Mouse (Mus musculus) Patski (cell line): ENCODE data around the gene Mccc2. TPM values are rescaled to one million over a fixed set of nuclear protein-coding genes. Genes with fewer than 3 reads are reported as not detected.

Experiments
- ATAC-seq: fragments of 100-300 bp; one replicate; pipeline ENCODE4 v1.8.0; 2021
- CTCF ChIA-PET: fragments of 350-600 bp; sonication (Branson Sonifier 250); formaldehyde crosslinking; loops from one replicate; lab custom pipeline; 2022; ENCODE audit warnings: inconsistent platforms; lab: Charles Lee
- POLR2A ChIA-PET: fragments of 350-600 bp; sonication (Branson Sonifier 250); formaldehyde crosslinking; loops from one replicate; lab custom pipeline; 2022; ENCODE audit warnings: antibody characterized with exemption, inconsistent platforms; lab: Charles Lee
- DNase-seq: peaks from one replicate; pipeline ENCODE4 v3.0.0-alpha.2; 2011; ENCODE audit warnings: low read depth, low spot score
- H3K27me3 ChIP-seq: fragments of 371-371 bp; one replicate; pipeline ENCODE4 v1.5.1; 2021
- CTCF ChIP-seq: fragments of 100-300 bp; IDR thresholded peaks from one replicate; pipeline ENCODE4 v1.5.1; 2021
- in situ Hi-C: fragments of 300-500 bp; cut with MboI; formaldehyde crosslinking; loops from 3 replicates; pipeline ENCODE4 v1.11.1; 2018; ENCODE audit warnings: low pct_unique_long_range_greater_than_20kb, mixed read lengths
- polyA plus RNA-seq: library from polyadenylated mRNA; unstranded; gene quantifications from one replicate; pipeline ENCODE4 v1.2.3, GENCODE M21; 2021

Gene Mccc2
- polyA plus RNA-seq, 1 experiment from 2014 or later = 55.0 TPM

DNA sequence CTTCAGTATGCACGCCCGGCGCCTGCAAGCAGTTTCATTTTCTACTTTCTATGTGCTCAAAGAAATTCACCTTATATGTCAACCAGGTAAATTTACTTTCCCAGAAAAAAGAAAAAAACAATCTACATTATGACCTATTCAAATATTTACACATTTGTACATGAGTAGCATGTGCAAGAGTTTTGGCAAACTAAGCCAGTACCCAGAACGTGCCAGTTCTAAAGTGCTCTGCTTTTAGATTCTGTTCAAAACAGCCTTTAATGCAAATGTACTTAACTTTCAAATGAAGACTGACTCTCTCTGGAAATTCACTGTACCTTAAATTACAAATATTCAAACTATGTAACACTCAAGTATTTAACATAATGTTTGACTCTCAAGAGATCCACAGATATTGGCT lies 25.8 kb downstream of the Mccc2 start:
- CTCF ChIA-PET = no interaction called here
- ATAC-seq (no peak), DNase-seq (no peak)
- TF ChIP-seq CTCF = no peak
- no peaks in the 10 kb centered on the region for H3K27me3 ChIP-seq
- POLR2A ChIA-PET = no interaction called here
- in situ Hi-C loops = loop anchor here (10.0 kb wide), 1 partner anchor 135 kb away; no protein-coding TSS in a partner anchor

- in situ Hi-C loops = loop anchor here (10.0 kb wide), 1 partner anchor 129 kb away; no protein-coding TSS in a partner anchor
- POLR2A ChIA-PET = no interaction called here
- DNase-seq = no peak
Observed at GRCm38 (mm10) chr13:99983320-99983719, 32.1 kb downstream of the Mccc2 start.

GRCm38 (mm10) chr13:99979406-99979805 lies 36.0 kb downstream of the Mccc2 start:
- ATAC-seq (no peak), DNase-seq (no peak)
- POLR2A ChIA-PET = no interaction called here
- in situ Hi-C loops = no loop called here
- H3K27me3 ChIP-seq = no peaks in the 10 kb centered on the region
- CTCF ChIA-PET = no interaction called here
- TF ChIP-seq CTCF = no peak

More at GRCm38 (mm10) chr13:99983320-99983719, 32.1 kb downstream of the Mccc2 start:
- ATAC-seq = no peak
- peak; percentile 51 for TF ChIP-seq CTCF
- H3K27me3 ChIP-seq = no peaks in the 10 kb centered on the region
- CTCF ChIA-PET = interaction anchor here (1.6 kb wide), 1 partner anchor 124 kb away, joined by 5 read pairs; no protein-coding TSS in a partner anchor

GRCm38 (mm10) chr13:99970089-99970488 lies 45.4 kb downstream of the Mccc2 start:
- in situ Hi-C loops = loop anchor here (25.0 kb wide), 1 partner anchor 608 kb away; no protein-coding TSS in a partner anchor
- no peak for TF ChIP-seq CTCF
- POLR2A ChIA-PET = no interaction called here
- CTCF ChIA-PET = interaction anchor here (0.9 to 1.6 kb wide), 2 partner anchors 11 to 111 kb away, joined by 3 to 6 read pairs; no protein-coding TSS in a partner anchor
- no peak for ATAC-seq
- no peaks in the 10 kb centered on the region for H3K27me3 ChIP-seq
- no peak for DNase-seq

- no peaks in the 10 kb centered on the region for H3K27me3 ChIP-seq
- ChIA-PET CTCF (interaction anchor here (1.2 to 1.4 kb wide), 2 partner anchors 12 to 693 kb away, joined by 3 to 4 read pairs; no protein-coding TSS in a partner anchor), POLR2A (no interaction called here)
- no peak for TF ChIP-seq CTCF
- no peak for DNase-seq
- no peak for ATAC-seq
- in situ Hi-C loops = loop anchor here (25.0 kb wide), 1 partner anchor 605 kb away; no protein-coding TSS in a partner anchor
Observed at GRCm38 (mm10) chr13:99967013-99967678, 48.3 kb downstream of the Mccc2 start.

DNA sequence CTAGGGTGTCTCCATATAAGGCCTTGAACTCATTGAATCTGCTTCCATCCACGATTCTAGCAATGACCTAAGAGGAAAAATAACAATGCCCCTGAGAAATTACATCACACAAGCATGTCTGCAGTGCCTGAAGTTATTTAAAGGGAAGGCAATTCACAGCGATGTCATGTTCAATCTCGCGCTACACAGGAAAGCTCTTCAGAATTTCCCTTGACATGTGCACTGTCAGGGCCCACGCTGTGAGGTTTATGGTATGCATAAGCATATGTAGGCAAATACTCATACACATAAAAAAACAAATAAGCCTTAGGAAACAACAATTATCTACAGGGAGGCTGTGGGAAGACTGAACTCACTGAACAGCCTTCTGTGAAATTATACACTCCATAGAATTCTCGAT lies 51.6 kb downstream of the Mccc2 start:
- in situ Hi-C loops = loop anchor here (25.0 kb wide), 1 partner anchor 602 kb away; no protein-coding TSS in a partner anchor
- POLR2A ChIA-PET = interaction anchor here (0.7 kb wide), 1 partner anchor 12 kb away, joined by 3 read pairs; no protein-coding TSS in a partner anchor
- CTCF ChIA-PET = interaction anchor here (1.5 kb wide), 1 partner anchor 11 kb away, joined by 4 read pairs; no protein-coding TSS in a partner anchor
- H3K27me3 ChIP-seq = no peaks in the 10 kb centered on the region
- ATAC-seq = no peak
- no peak for TF ChIP-seq CTCF
- no peak for DNase-seq

GRCm38 (mm10) chr13:99961661-99962060 lies 53.8 kb downstream of the Mccc2 start:
- in situ Hi-C loops = loop anchor here (25.0 kb wide), 1 partner anchor 599 kb away; no protein-coding TSS in a partner anchor
- H3K27me3 ChIP-seq = no peaks in the 10 kb centered on the region
- POLR2A ChIA-PET = no interaction called here
- ATAC-seq = no peak
- TF ChIP-seq CTCF = no peak
- CTCF ChIA-PET = interaction anchor here (1.1 kb wide), 1 partner anchor 103 kb away, joined by 3 read pairs; no protein-coding TSS in a partner anchor
- DNase-seq = no peak

DNA sequence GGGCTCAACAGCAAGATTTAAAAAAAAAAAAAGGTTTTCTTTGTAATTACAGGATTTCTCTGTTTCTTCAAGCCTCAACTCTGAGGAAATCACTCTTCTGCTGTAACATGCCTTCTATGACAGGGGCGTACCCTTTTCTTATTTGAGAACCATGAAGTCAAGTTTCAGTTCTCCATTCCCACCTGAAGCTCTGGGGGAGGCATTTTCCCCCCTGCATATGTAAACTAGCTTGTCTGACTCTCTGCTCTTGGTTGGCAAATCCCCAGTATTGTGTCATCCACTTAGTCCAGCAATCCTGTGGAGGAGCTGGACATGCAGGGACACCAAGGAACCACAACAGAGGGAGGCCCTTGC lies 59.9 kb downstream of the Mccc2 start:
- POLR2A ChIA-PET = no interaction called here
- TF ChIP-seq CTCF = no peak
- DNase-seq = no peak
- no peaks in the 10 kb centered on the region for H3K27me3 ChIP-seq
- CTCF ChIA-PET = interaction anchor here (0.7 to 1.6 kb wide), 4 partner anchors 12 to 97 kb away, joined by 3 to 5 read pairs (median 4); no protein-coding TSS in a partner anchor
- in situ Hi-C loops = loop anchor here (10.0 to 25.0 kb wide), 2 partner anchors 91 to 593 kb away; no protein-coding TSS in a partner anchor
- no peak for ATAC-seq

DNA sequence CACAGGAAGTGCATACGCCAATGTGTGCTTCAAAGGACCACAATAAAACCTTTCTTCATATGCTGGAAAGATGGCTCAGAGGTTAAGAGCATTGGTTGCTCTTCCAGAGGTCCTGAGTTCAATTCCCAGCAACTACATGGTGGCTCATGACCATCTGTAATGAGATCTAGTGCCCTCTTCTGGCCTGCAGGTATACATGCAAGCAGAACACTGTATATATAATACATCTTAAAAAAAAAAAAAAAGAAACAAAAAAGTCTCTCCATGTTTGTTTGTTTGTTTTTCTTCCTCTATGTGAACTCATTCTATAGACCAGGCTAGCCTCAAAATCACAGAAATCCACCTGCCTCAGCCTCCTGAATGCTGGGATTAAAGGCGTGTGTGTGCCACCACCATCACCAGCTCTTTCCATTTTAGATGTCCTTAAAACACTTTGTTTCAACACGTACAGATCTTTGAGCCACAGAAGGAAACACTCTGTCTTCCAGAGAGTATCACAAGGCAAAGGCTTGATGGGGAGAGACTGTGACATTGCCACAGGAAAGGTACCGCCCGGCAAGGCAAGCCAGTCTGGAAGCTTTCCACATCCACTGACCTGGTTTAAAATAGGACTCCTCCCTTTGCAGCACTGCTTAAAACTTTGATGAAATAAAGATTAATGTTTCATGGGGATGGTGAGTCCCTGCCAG lies 60.4 kb downstream of the Mccc2 start:
- in situ Hi-C loops = loop anchor here (10.0 to 25.0 kb wide), 2 partner anchors 90 to 593 kb away; no protein-coding TSS in a partner anchor
- POLR2A ChIA-PET = no interaction called here
- no peaks in the 10 kb centered on the region for H3K27me3 ChIP-seq
- CTCF ChIA-PET = interaction anchor here (1.4 to 1.6 kb wide), 2 partner anchors 12 to 96 kb away, joined by 4 to 5 read pairs; no protein-coding TSS in a partner anchor
- DNase-seq = no peak
- TF ChIP-seq CTCF = peak; percentile 49
- ATAC-seq = no peak

GRCm38 (mm10) chr13:99947417-99947816 lies 68.0 kb downstream of the Mccc2 start:
- POLR2A ChIA-PET = no interaction called here
- CTCF ChIA-PET = interaction anchor here (0.9 kb wide), 1 partner anchor 88 kb away, joined by 5 read pairs; no protein-coding TSS in a partner anchor

More at GRCm38 (mm10) chr13:99947417-99947816, 68.0 kb downstream of the Mccc2 start:
- ATAC-seq (peak; percentile 57), DNase-seq (peak; percentile 41)
- no peaks in the 10 kb centered on the region for H3K27me3 ChIP-seq
- in situ Hi-C loops = no loop called here
- no peak for TF ChIP-seq CTCF
